Mouse (Mus musculus): ENCODE measurements around the gene Prkaa1. TPM values are rescaled to one million over a fixed set of nuclear protein-coding genes. Genes with fewer than 3 reads are reported as not detected.
A peak's percentile ranks its signal among the peaks of the same experiment; 100 is the strongest.
"Not testable (repeated sequence)": the region's sequence is repeated elsewhere in the genome, so short reads cannot be mapped to it uniquely, and the experiment has no call there.

Prkaa1 gene
- total RNA-seq, 2 experiments from 2014 or later = 24.4 to 25.4 TPM

DNA sequence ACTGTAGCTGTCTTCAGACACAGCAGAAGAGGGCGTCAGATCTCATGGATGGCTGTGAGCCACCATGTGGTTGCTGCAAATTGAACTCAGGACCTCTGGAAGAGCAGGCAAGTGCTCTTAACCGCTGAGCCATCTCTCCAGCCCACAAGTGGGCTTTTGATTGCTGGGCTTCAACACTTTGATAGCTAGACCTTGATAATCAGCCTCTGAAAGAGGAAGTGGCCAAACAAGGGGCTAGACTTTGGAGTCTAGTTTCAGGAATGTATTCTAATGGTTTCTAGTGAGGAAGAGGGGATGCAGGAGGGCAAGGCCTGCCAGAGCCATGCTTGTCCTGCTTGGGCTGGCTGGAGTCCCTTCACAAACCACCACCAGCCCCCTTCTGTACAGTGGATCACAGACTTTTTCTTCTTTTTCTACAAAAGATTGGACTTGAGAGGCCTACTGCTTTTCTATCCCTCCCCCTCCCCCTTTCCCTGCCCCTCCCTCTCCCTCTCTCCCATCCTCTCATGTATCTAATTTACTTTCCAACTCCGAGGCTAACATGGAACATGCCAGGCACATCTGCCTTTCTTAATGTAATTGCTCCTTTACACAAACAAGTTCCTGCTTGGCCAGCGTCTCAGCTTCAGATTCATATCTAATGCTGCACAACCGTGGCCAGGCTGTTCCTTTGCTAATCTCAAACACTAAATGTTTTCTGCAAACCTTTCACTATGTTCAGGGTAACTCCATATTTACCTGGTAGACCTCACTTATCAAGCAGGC is 15.3 kb upstream of the Prkaa1 start:
- DNase-seq (ENCODE audit: low spot score in 2 of 2) = no peak

DNA sequence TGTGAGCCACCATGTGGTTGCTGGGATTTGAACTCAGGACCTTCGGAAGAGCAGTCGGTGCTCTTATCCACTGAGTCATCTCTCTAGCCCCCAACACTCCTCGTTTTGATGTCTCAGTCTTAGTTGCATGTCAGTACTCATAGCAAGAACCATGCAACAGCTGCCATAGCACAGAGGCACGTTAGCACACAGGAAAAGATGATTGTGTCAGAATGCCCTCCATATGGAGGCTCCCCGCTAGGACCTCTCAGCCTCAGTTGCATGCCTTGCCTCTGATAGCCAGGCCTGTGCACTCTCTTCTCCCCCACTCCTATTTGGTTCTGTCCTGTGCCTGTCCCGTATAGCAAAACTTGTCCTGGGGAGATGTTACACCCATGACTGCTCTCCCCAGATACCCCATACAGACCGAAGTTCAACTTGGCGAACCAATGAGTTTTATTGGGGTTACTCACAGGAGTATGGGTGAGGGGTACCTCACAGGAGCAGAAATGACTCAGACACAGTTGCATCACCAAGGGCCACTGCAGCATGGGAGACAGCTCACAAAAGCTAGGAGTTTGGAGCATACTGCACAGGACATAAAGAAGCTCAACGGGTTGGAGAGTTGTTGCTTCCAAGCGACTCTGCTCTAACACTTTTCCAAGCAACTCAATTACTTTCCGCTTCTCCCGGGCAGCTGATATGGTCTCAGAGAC is 14.4 kb upstream of the Prkaa1 start:
- DNase-seq (ENCODE audit: low spot score in 2 of 2) = no peak

DNA sequence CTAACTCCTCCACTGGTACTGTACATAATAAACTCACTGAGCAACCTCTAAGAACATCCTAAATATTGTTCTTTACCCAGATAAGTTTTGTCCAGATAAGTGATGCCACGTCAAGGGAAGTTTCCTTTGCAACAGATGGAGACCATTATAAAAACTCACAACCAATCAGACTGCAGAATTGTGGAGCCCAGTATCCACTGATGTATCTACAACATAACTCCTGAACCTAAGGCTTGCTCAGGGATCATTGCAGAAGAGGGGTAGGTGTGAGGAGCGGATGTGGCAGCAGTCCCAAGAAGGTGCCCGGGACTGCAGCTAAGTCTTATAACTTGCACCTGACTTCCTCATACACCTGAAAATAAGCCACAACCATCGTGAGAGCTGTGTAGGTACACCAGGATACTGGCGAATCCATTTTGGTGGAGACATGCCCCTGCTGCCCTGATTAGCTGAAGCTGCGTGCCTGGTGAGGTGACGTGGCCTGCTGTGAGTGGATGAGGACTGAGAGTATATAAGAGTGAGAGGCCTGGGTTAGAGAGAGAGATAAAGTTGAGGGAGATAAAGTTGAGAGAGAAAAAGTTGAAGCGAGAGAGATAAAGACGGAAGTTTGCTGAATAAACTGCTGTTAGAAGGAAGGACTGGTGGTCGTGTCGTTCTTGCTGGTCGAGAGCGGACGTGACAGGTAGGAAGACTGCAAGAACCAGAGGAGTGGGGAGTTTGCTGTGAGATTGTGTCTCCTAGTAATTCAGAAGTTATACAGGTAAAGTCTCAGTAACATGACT is 12.6 kb upstream of the Prkaa1 start:
- not testable (repeated sequence) for DNase-seq (ENCODE audit: low spot score in 2 of 2)

DNA sequence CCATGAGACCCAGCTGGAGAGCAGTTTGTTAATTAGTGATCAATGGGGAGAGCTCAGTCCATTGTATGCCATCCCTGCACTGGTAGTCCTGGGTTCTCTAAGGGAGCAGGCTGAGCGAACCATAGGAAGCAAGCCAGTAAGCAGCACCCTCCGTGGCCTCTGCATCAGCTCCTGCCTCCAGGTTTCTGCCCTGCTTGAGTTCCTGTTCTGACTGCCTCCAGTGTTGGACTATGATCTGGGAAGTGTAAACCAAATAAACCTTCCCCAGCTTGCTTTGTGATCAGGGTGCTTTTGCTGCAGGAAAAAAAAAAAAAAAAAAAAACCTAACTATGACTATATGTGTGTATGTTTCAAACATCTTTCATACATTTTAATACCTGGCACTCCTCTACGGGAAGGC is 10.4 kb upstream of the Prkaa1 start:
- no peak for DNase-seq (ENCODE audit: low spot score in 2 of 2)

DNA sequence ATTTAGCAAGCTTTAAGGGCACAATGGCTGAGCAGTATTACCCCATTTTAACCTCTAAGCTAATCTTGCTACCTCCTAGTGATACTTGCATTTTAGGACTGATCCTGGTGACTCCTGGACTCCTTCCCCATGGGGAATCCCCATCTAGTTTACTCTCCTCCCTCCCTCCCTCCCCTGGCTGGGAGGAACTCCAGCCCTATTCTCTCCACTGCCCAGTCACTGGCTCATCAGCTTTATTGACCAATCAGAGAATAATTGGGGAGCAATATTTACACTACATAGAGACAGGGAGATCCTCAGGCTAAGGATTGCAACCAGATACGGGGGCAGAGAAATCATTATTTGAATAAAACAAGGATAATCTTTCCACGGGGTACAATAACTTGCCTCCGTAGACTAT is 9.5 kb upstream of the Prkaa1 start:
- DNase-seq (ENCODE audit: low spot score in 2 of 2) = no peak

DNA sequence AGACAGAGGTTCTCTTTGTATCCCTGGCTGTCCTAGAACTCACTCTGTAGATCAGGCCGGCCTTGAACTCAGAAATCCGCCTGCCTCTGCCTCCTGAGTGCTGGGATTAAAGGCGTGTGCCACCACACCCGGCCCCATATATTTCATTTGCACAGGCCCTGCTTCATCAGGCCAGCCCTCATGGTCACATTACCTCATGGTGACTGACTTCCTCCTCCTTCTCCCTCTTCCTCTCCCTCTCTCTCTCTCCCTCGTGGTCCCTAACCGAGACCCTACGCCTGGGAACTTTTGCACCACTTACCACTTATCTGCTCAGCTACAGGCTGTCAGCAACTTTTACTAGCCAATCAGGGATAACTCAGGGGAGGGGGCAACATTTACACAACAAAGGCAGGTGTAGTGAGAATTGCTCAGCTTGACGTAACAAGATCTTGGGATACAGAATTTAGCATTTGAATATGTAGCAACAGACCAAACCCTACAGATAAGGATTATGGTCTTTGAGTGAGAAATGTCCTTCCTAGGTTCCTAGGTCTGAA is 8.6 kb upstream of the Prkaa1 start:
- DNase-seq (ENCODE audit: low spot score in 2 of 2) = no peak

DNA sequence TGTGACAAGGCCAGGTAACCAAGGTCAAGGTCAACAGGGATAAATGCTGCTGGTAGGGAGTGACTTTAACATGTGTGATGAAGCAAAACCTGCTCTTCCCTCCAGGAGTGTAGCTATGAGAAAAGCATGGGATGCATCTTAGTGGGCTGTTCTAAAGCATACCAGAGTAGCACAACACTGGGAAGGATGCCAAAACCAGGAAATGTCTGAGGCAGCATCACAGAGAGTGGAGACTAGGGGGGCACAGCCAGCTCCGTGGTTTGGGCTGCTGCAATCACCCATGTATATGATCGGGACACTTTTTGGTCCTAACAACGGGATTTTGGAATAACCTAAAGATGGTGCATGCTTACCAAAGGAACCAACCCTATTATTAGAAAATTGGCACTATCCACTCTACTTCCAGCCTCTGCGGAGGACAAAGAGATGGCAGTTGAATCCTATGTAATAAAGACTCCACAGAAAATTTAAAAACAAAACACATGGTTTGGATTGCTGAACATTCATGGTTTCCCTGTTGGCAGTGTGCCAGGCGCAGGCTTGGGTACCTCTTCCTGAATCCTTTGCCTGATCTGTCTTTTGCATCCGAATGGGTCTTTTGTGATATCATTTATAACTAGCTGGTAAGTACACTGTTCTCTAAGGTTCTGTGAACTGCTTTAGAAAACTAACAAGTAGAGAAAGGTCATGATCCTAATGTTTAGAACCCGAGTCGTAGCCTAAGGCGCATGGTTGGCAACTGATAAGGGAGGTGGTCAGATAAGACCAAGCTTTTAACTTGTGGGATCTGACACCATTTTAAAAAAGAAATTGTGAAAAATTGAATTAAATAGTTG is 5.4 kb upstream of the Prkaa1 start:
- DNase-seq (ENCODE audit: low spot score in 2 of 2) = no peak

DNA sequence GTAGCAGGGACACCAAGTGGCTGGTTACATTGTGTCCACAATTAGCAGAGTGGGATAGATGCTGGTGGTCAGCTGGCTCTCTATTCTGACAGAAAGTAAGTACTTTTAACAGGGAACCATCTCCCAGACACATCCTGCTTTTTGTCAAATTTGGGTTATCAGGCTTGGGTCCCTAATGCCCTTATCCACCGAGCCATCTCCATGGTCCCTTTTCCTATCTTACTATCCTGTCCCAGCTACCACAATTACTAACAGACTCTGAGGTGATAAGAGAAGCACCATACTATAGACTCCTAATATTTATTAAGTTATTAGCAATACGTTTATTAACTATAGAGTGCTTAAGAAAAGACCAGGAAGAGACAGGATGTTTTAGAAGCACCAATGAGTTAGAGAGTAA is 4.3 kb upstream of the Prkaa1 start:
- no peak for DNase-seq (ENCODE audit: low spot score in 2 of 2)

DNA sequence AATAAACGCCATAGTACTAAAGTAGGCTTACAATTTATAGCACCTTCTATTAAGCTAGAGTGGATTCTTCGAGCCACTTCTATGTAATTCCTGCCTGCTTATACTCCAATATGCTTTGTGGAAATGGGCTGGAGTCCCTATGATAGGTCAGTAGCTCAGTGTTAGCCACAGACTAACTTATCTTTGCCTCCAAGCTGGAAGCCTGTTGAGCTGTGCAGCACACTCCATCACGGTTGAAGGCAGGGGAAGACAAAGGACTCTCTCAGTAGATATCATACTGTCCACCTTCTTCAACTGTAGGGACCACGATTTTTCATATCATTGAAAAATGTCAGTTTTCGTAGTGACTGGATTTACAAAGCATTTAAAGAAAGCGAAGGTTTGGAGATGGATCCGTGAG is 3.8 kb upstream of the Prkaa1 start:
- no peak for DNase-seq (ENCODE audit: low spot score in 2 of 2)

DNA sequence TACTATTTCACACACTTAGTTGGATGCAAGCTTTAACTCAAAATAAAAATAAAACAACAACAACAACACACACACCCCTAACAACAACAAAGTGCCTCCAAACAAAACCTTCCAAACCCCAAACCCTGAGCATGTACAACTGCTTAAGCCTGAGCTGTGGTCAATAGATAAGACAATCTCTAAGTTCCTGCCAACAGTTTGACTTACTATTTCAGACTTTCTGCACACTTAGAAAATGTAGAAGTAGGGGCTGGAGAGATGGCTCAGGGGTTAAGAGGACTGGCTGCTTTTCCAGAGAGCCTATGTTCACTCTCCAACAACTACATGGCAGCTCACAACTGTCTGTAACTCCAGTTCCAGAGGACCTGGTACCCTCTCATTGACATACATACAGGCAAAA is 3.3 kb upstream of the Prkaa1 start:
- DNase-seq (ENCODE audit: low spot score in 2 of 2) = no peak

DNA sequence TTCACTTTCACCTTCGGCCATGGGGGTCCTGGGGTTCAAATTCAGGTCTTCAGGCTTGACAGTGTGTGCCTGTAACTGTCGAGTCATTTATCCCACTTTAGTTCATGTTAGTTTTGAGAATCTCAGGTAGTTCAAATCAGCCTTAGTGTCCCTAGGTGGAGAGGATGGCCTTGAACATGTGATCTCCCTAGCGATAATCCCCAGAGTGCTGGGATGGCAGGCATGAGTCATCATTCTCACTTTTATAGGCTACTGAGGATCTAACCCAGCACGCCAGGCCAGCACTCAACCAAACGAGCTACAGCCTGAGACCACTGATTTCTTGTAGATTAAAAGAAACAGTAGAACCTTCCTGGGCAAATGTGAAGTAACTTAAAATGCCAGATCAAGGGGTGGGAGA is 1.6 kb upstream of the Prkaa1 start:
- DNase-seq (ENCODE audit: low spot score in 2 of 2) = no peak

DNA sequence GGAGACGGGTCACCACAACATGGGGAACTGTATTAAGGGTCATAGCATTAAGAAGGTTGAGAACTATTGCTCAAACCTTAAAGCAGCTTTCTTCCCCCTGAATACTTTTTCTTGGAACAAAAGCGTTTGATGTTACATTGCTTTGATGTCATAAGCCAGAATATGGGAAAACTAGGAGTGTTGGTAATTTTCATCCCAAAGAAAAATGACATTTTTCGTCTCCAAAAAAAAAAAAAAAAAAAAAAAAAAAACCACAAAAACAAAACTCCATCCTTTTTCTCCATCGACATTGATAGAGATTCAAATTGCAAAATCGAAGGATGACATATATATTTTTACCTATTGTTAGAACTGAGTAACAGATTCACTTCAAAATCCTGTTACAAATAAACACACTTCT is 947 bp upstream of the Prkaa1 start:
- DNase-seq (ENCODE audit: low spot score in 2 of 2) = no peak

DNA sequence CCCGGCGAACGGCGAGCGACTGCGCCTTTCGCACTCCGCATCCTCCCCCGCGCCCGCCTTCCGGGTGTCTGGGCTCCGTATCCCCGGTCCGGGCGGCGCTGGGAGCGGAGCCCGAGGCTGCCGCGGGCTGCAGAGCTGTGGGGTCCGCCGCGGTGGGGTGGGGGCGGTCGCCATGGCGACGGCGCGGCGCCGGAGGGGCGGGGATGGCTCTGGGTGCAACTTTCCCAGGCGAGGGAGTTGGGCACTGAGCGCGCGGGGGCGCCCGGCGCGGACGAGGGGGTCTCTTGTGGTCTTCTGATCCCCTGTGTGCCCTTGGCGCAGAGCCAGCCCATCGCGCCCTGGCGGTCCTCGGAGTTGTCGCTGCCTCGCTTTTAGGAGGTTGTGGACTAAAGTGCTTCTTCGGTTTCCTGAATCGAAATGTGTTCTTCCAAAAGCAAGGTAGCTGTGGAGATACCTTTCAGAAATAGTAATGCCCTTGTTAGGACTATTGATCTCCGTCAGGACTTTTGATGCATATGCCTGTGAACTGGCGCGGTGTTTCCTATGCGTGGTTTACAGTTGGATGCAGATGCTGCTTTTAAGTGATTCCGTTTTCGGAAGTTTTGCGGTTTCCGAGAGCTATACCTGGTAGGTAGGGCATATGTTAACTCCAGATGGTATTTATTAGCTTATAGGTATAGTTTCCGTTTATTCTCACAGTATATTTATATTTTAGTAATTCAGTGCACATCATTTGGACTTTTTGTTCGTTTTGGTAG is 539 bp downstream of the Prkaa1 start:
- peak; percentile 56 to 63 for DNase-seq (ENCODE audit: low spot score in 2 of 2)

DNA sequence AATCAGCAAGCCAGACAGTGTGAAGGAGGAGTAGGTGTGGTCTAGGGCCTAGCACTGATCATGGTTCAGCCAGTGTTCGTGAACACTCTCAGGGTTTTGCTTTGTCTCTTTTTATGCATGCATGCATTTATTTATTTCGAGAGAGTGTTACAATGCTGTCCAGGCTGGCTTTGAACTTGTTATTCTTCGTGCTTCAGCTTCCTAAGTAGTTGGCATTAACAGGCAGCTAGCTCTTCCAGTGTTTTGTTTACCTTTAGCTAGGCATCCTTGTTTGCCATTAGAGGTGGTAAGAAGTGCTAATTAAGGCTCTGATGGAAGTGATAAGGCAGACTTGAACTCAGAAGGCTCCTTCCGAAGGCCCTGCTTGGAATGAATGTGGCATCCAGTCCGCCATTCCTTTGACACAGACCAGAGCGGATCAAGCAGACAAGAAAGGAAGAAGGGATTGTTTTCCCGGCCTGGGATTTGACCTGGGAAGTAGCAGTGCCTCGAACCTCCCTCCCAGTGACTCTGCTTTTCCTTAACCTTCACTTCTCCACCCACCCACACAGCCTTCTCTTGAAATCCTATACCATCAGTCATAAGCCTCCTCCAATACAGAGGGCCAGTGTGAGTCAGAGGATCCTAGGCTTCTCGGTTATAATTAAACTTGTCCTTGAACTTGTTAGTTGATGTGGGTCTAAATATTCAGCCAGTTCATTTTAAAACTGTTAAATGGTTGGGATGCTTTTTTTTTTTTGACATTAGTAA is 1.7 kb downstream of the Prkaa1 start:
- no peak for DNase-seq (ENCODE audit: low spot score in 2 of 2)

DNA sequence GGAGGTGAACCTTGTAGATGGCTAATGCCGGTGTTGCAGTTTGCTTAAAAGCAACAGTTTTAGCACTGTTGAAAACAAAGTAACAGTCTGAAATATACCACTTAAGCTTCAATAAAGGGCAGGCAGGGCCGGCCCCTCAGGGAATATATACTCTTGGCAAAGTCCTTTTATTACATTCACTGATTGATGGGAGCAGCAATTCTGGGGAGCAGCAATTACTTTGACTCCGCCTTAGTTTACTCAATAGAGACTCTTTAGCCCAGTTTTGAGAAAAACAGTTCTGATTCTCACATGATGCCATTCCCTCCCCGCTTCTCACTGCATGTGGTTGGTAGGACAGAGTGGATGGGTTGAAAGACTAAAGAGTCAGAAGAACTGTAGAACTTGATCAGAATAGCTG is 5.5 kb downstream of the Prkaa1 start:
- DNase-seq (ENCODE audit: low spot score in 2 of 2) = no peak

DNA sequence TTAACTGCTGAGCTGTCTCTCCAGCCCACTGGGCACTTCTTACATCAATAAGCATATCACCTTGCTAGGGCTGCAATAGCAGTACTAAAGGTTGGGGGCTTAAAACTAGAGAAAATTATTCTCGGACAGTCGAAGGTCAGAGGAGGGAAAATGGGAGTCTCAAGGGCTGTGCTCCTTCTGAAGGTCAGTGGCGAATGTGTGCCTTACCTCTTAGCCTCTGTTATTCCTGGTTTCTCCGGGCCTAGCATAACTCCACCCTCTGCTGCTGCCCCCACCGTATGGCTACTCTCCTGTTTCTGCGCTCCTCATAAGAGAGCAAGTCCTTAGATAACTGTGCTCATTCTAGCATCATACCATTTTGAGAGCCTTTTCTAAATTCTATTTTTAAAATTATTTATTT is 8.5 kb downstream of the Prkaa1 start:
- DNase-seq (ENCODE audit: low spot score in 2 of 2) = no peak

DNA sequence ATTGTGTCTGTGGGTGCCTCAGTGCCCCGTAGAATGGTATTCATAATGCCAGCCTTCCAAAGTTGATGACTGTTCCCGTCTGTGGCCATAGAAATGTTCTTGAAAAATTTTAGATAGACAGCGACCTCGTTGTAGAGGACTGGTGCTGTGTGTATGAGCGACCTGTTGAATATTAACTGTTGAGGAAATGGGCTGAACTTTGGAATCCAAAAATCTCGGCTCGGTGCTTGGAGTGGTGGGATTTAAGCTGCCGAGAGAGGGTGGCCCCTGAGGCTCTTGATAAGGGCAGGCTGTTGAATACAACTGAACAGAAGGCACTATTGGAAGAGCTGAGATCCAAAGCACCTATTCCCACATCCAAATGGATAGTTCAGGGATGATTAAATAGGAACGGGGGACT is 11.0 kb downstream of the Prkaa1 start:
- no peak for DNase-seq (ENCODE audit: low spot score in 2 of 2)

DNA sequence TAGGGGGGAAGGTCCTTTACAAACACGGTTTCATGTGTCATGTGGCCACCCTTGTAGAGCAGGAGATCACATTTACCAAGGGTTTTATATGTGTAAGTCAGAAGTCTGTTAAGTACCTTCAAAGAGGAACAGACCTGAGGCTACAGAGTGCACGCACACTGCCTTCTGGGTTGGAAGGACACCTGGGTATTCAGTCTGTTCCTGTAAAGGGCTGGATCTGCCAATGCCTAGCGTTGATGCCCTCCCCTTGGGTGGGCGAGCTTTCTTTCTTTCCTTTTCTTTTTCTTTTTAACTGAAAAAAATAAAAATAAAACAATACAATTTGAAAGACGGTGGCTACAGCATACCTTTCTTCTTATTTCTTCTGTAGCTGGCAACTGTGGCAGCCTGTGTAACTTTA is 11.4 kb downstream of the Prkaa1 start:
- no peak for DNase-seq (ENCODE audit: low spot score in 2 of 2)

DNA sequence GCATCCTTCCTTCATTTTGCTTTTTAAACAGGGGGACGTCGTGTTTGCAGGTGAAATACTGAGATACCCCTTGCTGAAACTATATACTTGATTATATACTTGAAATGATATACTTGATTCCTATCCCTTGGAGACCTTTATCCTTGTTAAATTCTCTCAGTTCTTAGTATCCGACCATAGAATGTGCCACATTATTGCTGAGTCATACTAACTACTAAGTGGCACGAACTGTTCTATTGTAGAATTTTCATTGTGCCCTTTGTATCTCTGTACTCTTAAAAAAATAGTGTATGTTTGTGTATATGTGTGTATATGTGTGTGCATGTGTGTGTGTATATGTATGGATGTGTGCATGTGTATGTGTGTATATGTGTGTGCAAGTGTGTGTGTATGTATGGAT is 12.7 kb downstream of the Prkaa1 start:
- DNase-seq (ENCODE audit: low spot score in 2 of 2) = no peak

DNA sequence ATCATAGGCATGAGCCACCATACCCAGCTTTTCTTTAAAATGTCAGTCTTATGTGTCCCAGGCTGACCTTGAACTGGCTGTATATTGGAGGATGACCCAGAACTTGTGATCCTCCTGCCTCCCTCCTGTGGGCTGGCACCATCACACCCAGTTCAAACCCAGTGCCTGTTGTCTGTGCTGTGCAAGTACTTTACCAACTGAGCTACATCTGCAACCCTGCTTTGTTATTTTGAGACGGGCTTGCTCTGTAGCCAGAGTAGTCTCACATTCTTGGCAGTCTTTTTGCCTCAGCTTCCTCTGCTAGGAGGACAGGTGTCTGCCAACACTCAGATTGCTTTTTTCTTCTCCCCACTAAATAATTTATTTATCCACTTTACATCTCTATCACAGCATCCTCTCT is 13.7 kb downstream of the Prkaa1 start:
- DNase-seq (ENCODE audit: low spot score in 2 of 2) = no peak

Data from layer of hippocampus, adult 18-20 months (tissue).